Mouse (Mus musculus) effector memory CD4-positive, alpha-beta T cell, adult 5 months (primary cell): ENCODE results near the gene Gigyf1. TPM values are rescaled to one million over a fixed set of nuclear protein-coding genes. Genes with fewer than 3 reads are reported as not detected.

Experiments
- polyA plus RNA-seq: library from polyadenylated mRNA; unstranded; fragments of 100-300 nt; shearing (Covaris generic); gene quantifications from one replicate; pipeline ENCODE4 v1.2.1, GENCODE M21; 2017

The Gigyf1 gene
- 20.3 TPM for polyA plus RNA-seq

GRCm38 (mm10) chr5:137518436-137518835 is at the start of gene Gigyf1:
Gene Gigyf1 (plus strand): TSS chr5:137518548.

GRCm38 (mm10) chr5:137476964-137477363 is 41.4 kb upstream of the Gigyf1 start, which contains the start of gene Zan:
Gene Zan (minus strand): TSS chr5:137477064.

GRCm38 (mm10) chr5:137501709-137502666 is 16.4 kb upstream of the Gigyf1 start, which contains the start of gene Pop7:
Gene Pop7 (minus strand): TSS chr5:137502518.

GRCm38 (mm10) chr5:137533117-137533827 is 14.9 kb downstream of the Gigyf1 start, which contains the start of the genes Epo and Gnb2:
Gene Epo (minus strand): TSS chr5:137533242.
Gene Gnb2 (minus strand): TSS chr5:137533510.

GRCm38 (mm10) chr5:137553411-137553837 is 35.1 kb downstream of the Gigyf1 start, which contains the start of gene Actl6b:
Gene Actl6b (plus strand): TSS chr5:137553517.

GRCm38 (mm10) chr5:137569665-137570064 is 51.3 kb downstream of the Gigyf1 start, which contains the start of gene Tfr2:
Gene Tfr2 (plus strand): TSS chr5:137569840.

Other genes starting within 250 kb of the Gigyf1 start
- not detected for gene Ache, start 231.0 kb upstream of the Gigyf1 start, polyA plus RNA-seq
- gene Ufsp1, start 223.9 kb upstream of the Gigyf1 start, polyA plus RNA-seq: 1.3 TPM
- 101 TPM for gene Srrt, start 210.9 kb upstream of the Gigyf1 start, polyA plus RNA-seq
- 3.3 TPM for gene Trip6, start 204.1 kb upstream of the Gigyf1 start, polyA plus RNA-seq
- 9.6 TPM for gene Slc12a9, start 185.0 kb upstream of the Gigyf1 start, polyA plus RNA-seq
- gene Ephb4, start 168.4 kb upstream of the Gigyf1 start, polyA plus RNA-seq: not detected
- gene Zan, start 41.5 kb upstream of the Gigyf1 start, polyA plus RNA-seq: 0.09 TPM
- 23.4 TPM for gene Pop7, start 16.0 kb upstream of the Gigyf1 start, polyA plus RNA-seq
- not detected for gene Epo, start 14.7 kb downstream of the Gigyf1 start, polyA plus RNA-seq
- gene Gnb2, start 15.0 kb downstream of the Gigyf1 start, polyA plus RNA-seq: 247 TPM
- gene Actl6b, start 35.0 kb downstream of the Gigyf1 start, polyA plus RNA-seq: not detected
- gene Tfr2, start 51.3 kb downstream of the Gigyf1 start, polyA plus RNA-seq: not detected
- 47.7 TPM for gene Mospd3, start 82.5 kb downstream of the Gigyf1 start, polyA plus RNA-seq
- 0.59 TPM for gene Pcolce, start 95.2 kb downstream of the Gigyf1 start, polyA plus RNA-seq
- gene Fbxo24, start 110.5 kb downstream of the Gigyf1 start, polyA plus RNA-seq: not detected
- 214 TPM for gene Lrch4, start 110.6 kb downstream of the Gigyf1 start, polyA plus RNA-seq
- gene Gm20605, start 110.6 kb downstream of the Gigyf1 start, polyA plus RNA-seq: 36.7 TPM
- gene Sap25, start 122.8 kb downstream of the Gigyf1 start, polyA plus RNA-seq: 60.5 TPM
- not detected for gene Irs3, start 127.2 kb downstream of the Gigyf1 start, polyA plus RNA-seq
- 16.2 TPM for gene Agfg2, start 166.2 kb downstream of the Gigyf1 start, polyA plus RNA-seq
- gene Nyap1, start 223.1 kb downstream of the Gigyf1 start, polyA plus RNA-seq: 0.52 TPM
- 156 TPM for gene Tsc22d4, start 227.2 kb downstream of the Gigyf1 start, polyA plus RNA-seq